Mouse (Mus musculus) left cerebral cortex, adult 11 months (tissue): ENCODE measurements around the gene Cxcl9.
A peak's percentile ranks its signal among the peaks of the same experiment; 100 is the strongest.

Experiments
- DNase-seq: peaks from one replicate; pipeline ENCODE4 v3.0.0; 2022; ENCODE audit warnings: low spot score

Gene Cxcl9

DNA sequence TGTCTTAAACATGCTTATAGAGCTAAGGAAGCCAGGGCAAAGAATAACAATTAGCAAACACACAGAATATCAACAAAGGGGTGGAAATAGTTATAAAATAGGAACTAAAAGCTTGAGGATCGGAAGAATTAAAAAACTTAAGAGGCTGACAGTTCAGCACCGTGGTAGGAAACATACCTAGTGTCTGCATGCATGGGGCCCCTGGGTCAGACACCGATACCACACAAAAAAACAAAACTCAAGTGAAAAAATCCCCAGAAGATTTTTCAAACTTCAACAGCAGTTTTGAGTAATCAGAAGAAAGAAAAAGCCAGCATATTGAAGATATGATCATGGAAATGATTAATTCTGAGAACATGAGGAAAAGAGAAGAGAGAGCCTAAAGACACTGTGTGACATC lies 8.9 kb upstream of the Cxcl9 start:
- DNase-seq: no peak

DNA sequence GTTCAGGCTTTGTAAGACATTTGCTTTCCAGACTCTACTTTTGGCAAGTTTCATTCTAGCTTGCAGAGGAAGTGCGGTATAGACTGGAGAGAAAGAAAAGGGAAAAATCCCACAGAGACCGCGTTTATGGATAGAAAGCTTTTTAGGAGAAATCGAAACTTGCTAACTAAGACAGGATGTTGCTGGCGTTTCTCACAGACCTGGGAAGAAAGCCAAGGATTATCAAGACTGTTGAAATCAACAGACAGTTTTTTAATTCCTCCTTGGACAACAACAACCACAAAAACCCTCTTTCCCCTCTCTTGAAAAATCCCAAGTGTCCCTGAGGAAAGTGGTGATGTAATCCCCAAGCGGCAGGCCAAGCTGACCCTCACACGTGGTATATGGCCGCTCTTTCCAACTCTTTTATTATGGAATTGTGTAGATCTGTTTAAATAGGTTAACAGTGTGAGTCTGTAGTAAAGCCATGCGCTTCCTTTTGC lies 4.5 kb upstream of the Cxcl9 start:
- DNase-seq: no peak

DNA sequence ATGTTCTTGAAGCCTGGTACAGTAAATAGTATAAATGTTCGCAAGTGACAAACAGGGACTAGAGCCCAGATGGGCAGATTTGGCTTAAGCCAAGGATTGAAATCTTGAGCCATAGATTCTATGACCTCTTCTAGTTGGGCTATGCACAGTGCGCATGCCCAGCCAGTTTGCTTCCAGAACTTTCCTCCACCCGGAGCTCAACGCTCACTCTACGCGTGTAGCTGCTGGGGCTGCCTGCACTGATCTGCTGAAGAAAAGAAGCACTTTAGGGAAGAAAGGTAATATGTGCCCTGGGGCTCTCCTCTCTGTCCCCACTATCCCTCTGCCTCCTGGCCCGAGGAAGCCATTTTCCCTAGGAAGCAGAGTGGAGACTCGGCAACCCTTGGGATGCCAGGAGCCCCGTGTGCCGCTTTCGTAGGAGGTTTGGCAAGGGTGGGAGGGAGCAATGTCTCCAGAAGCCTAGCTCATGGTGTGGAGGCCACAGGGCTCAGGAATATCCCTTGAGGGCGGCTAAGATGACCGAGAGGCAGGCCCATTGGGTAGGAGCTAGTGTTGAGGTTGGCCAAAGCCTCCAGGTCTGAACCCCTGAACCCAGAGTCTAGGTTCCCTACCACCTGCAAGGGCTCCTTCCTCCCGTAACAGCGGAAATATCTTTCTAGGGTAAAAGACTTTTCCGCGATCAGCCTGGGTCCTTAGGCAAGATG lies 3.9 kb upstream of the Cxcl9 start, which contains the start of gene Art3:
TSS of gene Art3 (plus strand) at position 193 of the 704 bp plus-strand sequence.
- no peak for DNase-seq

DNA sequence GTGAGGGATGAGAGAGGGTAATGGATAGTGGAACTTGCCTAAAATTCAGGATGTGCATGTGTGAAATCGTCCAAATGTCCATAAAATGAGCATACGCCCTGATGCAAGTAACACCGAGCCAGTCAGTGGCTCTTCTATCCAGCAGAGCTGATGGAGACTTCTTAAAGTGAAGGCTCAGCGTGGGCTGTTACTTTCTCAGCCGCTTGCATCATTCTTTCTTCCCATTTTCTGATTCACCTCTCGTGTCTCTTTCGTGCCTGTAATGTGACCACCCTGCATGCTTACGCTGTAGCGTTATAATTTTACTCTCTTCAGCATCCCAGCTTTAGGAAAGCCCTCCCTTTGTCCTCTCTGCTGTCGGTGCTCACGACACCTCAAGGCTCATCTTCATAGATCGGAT lies 3.2 kb upstream of the Cxcl9 start:
- DNase-seq: no peak

DNA sequence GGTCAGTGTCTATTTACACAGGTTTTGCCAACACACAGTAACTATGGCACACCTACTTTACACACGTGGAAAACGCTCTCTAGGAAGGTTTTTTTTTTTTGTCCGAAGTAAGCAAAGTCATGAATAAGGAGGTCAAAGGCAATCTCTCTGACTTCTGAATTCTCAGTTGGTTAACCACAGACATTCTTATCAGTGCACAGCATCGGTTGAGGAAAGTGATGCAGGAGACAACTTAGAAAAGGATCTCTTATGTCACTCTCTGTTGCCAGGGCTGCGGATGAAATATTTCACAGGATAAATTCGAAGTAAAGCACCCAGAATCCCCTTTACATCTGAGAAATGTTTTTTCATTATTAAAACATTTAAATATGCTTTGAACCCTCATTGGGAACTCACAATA lies 512 bp downstream of the Cxcl9 start:
- no peak for DNase-seq

DNA sequence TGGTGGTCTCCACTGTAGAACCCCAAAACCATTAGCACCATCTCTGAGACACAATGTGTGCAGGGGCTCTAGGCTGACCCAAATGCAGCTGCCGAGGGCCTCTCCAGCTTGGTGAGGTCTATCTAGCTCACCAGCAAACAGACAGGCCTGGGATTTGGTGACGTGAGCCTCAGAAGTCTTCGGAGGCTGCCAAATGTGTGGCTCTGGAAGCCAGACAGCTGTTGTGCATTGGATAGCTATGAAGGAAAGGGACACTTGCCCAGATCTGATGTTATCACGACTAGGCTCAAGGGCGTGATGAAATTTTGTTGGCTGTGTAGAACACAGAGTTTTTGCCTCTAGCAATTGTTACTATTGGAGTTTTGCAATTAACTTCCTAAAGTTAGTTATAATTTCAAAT lies 4.6 kb downstream of the Cxcl9 start:
- DNase-seq: no peak

DNA sequence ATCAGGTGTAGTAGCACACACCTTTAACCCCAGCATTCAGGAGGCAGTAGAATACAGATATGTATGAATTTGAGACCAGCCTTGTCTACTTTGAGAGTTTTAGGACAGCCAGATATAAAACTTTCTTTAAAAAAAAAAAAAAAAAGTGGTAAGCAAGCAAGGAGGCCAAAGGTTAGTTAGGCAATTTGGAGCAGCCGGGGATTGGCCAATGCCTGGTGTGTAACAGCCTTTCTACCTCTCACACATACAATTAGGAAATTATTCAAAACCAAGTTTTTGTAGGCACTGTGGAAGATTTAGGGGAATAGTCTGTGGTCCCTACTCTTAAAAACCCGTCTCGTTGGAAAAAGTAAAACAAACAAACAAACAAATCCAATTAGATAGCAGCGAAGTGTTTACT lies 5.3 kb downstream of the Cxcl9 start:
- DNase-seq: no peak

DNA sequence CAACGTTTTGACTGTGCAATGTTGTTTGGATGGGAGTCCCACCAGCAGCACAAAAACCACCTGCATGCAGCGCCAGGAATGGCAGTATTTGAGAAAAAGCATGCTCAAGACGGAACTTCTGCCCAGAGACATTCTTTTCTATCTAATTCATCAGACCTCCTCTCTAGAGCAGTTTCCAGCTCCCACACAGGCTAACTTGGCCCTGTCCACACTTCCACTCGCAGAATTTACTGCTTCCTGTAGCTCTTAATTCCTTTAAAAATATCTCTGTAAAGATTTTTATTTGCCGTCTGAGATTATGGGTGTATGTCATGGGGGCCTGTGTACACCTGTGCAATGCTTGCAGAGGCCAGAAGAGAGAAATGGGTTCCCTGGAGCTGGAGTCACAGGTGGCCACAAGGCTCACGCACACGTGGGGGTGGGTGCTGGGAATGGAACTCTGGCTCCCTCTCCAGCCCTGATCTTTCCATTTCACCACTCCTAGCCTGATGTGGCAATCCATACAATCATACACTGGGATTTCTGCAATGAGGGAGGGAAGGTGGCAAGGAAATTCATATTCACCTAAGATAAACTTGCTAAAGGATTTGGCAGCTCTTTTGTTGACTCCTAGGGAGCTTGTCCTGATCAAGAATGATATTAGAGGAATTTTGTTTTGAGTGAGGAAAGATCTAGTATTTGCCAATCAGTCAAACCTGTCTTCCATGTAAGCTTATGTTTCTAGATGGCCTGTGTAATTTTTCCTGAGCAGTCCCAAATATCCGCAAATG lies 6.1 kb downstream of the Cxcl9 start:
- DNase-seq: no peak

DNA sequence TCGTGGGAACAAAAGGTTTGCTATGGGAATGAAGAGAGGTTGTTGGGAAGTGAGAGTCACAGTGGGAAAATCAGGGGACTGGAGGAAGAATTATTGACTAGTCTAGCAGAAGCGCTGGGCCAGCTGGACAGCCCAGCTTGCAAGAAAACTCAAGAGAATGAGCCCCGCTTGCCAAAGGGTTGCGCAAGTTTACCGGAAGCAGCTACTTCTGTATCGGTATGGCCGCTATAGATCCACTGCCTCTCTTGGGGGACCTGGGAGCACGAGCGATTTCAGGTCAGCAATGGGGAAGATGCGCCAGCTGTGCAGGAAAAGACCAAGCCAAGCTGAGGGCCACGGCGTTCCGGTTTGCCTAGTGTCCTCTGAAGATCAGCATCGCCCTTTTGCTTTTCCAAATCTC lies 9.3 kb downstream of the Cxcl9 start:
- DNase-seq: no peak

DNA sequence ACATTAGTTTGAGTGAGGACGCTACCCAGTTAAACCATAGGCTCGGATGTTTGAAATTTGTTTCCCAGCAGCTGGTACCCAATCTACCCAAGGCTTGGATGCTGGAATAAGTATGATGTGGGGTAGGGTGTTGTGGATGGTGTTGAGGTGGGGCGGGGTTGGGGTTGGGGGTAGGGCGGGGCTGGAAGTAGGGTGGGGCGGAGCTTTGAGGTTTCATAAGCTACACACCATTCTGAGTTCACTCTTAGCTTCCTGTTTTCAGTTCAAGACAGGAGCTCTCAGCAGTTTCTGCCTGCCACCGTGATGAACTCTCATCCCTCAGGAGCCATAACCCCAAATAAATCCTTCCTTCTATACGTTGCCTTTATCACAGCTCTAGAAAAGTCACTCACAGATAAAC lies 9.8 kb downstream of the Cxcl9 start:
- DNase-seq: no peak

DNA sequence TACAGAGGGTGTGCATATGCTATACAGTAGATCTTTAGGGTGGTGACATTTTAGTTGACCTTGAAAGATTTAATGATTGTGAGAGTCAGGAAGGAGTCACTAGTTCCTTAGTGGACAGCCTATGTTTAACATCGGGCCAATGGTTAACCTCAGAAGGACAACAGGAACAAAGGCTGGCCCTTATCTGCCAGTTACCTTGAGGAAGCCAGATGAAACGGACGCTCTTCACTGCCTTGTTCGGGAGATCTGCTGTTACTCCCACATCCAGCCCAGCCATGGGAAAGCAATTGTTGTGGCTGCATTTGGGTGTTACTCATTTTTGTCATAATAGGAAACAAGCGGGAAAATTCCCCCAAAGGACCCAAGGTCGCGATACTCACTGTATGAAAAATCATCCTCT lies 14.1 kb downstream of the Cxcl9 start:
- DNase-seq: no peak

DNA sequence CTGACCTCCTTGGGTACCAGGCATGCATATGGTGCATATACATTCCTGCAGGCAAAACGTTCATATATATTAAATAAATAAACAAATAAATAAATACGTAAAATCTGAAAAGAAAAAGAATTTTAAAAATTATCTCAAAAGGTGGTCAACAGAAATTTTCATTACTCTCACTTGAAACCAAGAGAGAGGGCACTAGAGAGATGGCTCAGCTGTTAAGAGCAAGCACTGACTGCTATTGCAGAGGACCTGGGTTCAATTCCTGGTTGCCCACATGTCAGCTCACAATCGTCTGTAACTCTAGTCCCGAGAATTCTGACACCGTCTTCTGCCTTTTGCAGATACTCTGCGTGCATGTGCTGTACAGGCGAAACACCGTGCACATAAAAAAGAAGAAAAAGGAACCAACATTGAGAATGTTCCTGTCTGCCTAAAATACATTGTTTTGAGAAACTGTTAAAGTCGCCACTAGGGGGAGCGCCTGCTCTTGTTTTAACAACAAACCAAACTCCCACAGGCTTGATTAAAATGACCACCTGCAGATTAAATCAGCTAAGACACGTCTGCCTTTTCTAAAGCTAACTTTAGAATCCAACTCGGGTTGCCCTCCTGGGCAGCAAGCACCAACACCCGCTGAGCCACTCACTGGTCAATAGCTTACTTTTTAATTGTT lies 15.7 kb downstream of the Cxcl9 start:
- peak; percentile 81 for DNase-seq

DNA sequence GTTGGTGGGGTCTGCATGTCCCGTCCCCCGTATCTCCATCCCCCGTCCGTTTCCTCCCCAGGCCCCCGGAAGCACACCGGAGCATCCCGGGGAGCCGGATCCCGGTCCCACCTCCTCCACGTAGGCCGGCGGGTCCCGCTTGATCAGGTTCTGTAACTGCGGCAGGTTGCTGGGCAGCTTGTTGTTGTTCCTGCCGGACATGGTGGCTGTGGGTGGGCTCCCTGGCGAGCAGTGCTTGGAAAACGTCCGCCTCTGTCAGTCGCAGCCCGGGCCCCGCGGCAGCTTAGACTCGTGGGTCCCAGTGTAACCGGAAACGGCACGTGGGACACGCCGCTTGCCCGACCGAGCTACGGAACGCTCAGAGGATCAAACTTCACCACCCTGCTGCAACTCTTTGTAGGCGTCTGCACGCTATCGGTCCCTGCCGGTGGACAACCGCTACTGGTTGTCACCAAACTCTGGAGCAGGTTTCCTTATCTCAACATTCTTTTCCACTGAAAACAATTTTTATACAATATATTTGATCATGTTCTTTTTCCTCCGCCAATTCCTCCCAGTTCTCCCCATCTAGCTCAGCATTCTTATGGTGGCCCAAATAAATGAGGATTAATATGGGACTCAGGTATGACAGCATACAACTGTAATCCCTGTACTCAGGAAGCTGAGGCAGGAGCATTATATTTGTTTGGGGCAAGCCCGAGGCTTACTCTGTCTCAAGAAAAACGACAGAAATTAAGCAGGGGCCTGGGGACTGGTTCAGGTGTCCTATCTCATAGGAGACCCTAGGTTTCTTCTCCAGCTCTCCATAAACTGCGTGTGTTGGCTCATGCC lies 18.0 kb downstream of the Cxcl9 start, which contains the start of gene Sdad1:
TSS of gene Sdad1 (minus strand) at position 799 of the 831 bp plus-strand sequence.
- DNase-seq: peak; percentile 89

DNA sequence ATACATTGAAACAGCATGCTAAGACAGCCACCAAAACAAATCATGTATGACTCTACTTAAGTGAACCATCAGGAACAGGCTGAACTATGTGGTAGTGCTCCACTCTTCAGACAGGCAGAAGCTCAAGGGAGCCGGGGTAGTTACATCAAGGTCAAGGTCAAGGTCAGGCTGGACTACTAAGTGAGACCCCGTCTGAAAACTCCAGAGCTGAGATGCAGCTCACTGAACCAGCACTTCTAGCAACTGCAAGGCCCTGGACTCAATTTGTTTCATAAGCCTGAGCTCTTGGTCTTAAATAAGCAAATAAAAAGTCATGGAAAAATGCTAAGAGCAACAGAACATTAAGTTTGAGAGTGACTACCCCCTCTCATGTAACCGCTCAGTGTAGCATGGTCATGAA lies 23.6 kb downstream of the Cxcl9 start:
- DNase-seq: no peak

DNA sequence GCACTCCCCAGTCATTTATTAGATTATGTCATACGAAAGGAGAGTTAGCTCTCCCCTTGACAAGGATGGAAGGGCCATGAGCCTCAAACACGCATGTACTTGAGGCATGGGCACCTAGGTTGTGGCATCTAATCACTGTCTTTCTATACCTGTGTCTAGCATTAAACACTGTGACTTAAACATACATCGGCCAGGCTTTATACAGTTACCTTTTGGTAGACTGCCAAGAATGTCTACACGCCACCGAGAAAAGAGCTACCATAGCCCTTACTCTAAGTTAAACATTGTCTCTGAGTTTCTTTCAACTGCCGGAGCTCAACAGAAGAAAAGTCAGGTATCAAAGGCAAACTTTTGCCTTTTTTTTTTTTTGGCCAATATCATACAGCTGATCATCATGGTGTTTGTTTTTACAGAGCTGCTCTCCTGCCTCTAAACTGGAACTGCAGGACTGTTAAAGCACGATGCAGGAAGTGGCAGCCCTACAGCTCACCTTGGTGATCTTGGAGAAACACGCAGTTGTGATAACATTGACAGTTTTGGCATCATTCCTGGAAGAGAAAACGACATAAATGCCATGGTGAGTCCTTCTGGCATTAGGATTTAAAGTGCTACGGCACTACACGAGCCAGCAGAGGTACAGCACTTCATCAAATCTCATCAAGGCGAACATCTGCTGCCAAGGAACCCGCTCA lies 25.6 kb downstream of the Cxcl9 start:
- DNase-seq: no peak

DNA sequence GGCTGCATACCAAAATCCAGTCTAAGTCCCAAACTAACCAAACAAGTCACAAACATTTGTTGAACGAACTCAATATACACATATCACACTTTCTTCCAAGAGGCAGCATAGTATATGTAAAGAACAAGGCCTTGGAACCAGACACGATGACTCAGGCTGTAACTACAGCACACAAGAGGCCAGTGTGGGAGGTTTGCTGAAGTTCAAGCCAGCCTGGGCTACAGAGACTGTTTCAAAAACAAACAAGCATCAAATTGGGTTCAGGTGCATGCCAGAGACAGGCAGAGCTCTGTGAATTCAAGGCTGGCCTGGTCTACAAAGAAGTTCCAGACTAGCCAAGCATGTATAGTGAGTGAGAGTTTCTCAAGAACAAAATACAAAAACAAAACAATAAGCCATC lies 33.4 kb downstream of the Cxcl9 start:
- DNase-seq: no peak

DNA sequence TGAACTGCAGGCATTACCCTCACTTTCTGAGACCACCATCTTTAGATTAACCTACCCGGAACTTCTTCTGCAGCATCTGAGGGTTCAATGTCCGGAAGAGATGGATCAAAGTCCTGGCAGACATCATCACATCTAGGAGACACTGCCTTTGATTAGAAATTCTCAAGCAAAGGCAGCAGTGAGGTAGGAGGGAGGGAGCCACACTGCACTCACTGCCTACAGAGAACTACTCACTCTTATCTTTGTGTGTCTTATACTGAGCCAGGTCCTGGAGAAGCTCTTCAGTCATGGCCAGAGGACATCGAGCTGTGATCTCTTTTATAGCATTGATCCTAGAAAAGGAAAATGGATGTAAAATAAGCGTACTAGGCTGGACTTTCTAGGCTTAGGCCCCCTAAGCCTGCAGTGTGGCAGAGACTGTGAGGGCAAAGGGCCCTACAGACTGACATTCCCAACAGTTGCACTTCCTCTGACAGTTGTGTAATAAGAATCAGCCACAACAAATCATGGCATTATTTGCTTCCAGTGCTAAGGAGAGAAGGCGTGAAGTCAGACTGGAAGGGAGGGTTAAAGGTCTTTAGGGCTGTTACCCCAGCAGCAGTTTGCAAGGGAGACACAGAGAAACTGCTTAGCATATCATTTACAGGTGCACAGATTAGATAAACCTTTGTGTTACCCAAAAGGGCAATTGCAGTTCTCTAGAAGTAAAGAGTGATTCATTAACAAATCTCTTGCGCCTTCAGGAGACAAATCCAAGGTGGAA lies 36.0 kb downstream of the Cxcl9 start:
- DNase-seq: no peak

DNA sequence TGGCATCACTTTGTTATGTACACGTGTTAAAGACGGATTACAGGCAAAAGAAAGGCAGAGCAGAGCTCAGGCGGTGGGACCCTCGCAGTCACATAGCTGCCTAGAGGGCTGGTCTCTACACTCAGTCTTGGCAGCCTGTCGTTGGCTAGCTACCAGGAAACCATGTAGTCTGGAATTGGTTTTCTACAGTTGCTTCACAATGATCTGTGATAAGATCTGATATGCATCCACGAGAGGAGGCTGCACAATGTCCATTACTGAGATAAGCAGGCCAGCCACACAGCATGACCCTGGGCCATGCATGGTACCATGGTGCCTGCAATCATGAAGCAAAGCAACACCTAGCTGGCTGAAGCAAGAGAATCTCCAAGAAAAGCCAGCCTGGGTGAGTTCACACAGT lies 40.0 kb downstream of the Cxcl9 start:
- DNase-seq: no peak

DNA sequence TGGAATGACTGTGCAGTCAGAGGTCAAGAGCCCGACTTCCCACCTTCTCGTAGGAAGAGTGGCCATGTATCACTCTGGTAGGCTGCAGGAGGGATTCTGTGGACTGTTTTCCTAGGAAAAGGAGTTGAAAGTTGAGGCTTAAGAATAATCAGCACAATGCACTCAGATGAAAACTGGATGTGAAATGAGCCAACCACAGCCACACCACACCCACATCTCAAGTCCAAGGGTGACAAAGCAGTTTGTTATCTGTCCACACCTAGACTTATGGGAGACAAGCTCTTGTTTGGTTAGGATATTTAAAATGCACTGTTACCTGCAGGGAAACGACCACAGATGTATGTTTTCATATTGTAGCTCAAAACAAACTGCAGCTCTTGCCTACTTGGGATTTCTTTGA lies 44.8 kb downstream of the Cxcl9 start:
- DNase-seq: no peak

DNA sequence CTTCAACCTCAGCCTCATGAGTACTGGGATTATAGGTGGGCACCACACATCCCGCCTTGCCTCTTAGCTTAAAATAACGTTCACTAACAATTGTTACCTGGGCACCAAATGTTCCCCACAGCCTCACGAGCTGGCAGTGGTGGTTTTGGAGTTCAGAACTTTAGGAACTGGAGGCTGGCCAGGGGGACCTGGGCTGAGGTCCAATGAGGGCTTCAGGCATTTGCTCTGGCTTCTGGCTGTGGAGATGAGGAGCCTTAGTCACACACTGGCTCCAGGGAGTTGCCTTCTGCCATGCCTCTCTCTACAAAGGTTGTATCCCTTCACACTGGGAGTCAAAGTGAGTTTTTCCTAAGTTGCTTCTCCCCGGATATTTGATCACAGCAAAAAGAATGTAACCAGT lies 45.3 kb downstream of the Cxcl9 start:
- no peak for DNase-seq
